Mouse (Mus musculus) CH12.LX (cell line): ENCODE results near the gene Vps72. TPM values are rescaled to one million over a fixed set of nuclear protein-coding genes. Genes with fewer than 3 reads are reported as not detected.
A peak's percentile ranks its signal among the peaks of the same experiment; 100 is the strongest.

ENCODE experiments used
- DNase-seq: peaks from one replicate; pipeline ENCODE4 v3.0.0-alpha.2; 2013; ENCODE audit errors: extremely low read depth
- H3K27ac ChIP-seq: 2 replicates; pipeline ENCODE4 v1.5.1; 2012; ENCODE audit warnings: low read depth, mild to moderate bottlenecking, control low read depth, moderate library complexity; ENCODE audit not compliant: insufficient read depth
- H3K27me3 ChIP-seq: replicated peaks from 2 replicates; pipeline ENCODE3; 2012; ENCODE audit warnings: inconsistent platforms
- H3K36me3 ChIP-seq, 2 experiments: replicated peaks in 1 of 2; 2 replicates each; pipeline versions ENCODE3 to v1.6.1; 2012; ENCODE audit warnings: inconsistent platforms in 1 of 2, low read length in 1 of 2, mild to moderate bottlenecking in 1 of 2, mixed read lengths in 1 of 2, moderate library complexity in 1 of 2; ENCODE audit not compliant: control insufficient read depth in 1 of 2, insufficient read depth in 1 of 2
- H3K4me1 ChIP-seq, 2 experiments: 2 replicates each; pipeline ENCODE4 v1.6.1; 2012; ENCODE audit warnings: inconsistent platforms in 1 of 2, moderate library complexity in 1 of 2; ENCODE audit not compliant: insufficient read depth in 2 of 2, control insufficient read depth in 1 of 2
- H3K4me2 ChIP-seq: 2 replicates; pipeline ENCODE4 v1.6.1; 2012; ENCODE audit warnings: low read depth, mild to moderate bottlenecking, control low read depth; ENCODE audit not compliant: poor library complexity, insufficient read depth, severe bottlenecking
- H3K4me3 ChIP-seq, 3 experiments: fragments of 150-350 bp in 1 of 3; sonication (generic) in 1 of 3; replicated peaks in 1 of 3; 2 replicates each; pipeline versions ENCODE3 to v1.5.1; 2011 to 2012; ENCODE audit warnings: low read depth in 2 of 3, low read length in 2 of 3, mild to moderate bottlenecking in 2 of 3, moderate library complexity in 2 of 3, control low read depth in 1 of 3, improper control_type of control experiment in 1 of 3, inconsistent platforms in 1 of 3, mixed read lengths in 1 of 3; ENCODE audit not compliant: poor library complexity in 1 of 3
- H3K79me2 ChIP-seq: replicated peaks from 2 replicates; pipeline ENCODE4 v1.6.1; 2012; ENCODE audit warnings: mild to moderate bottlenecking, moderate library complexity; ENCODE audit not compliant: control insufficient read depth, poor library complexity, insufficient read depth, severe bottlenecking; ENCODE audit errors: extremely low read depth
- H3K9ac ChIP-seq: 2 replicates; pipeline ENCODE4 v1.6.1; 2012; ENCODE audit warnings: low read depth, mild to moderate bottlenecking, control low read depth, moderate library complexity; ENCODE audit not compliant: insufficient read depth
- H3K9me3 ChIP-seq: replicated peaks from 2 replicates; pipeline ENCODE3; 2012; ENCODE audit warnings: low read length, inconsistent platforms, mixed read lengths
- CHD1 ChIP-seq: IDR thresholded peaks from 2 replicates; pipeline ENCODE4 v1.6.1; 2012; ENCODE audit warnings: low read depth, low read length, improper control_type of control experiment, inconsistent platforms
- CTCF ChIP-seq, 2 experiments: IDR thresholded peaks in 1 of 2; conservative IDR thresholded peaks in 1 of 2; 2 replicates each; pipeline ENCODE4 v1.5.1; 2011 to 2012; ENCODE audit warnings: low read depth in 2 of 2, low read length in 2 of 2, improper control_type of control experiment in 1 of 2, inconsistent platforms in 1 of 2, mild to moderate bottlenecking in 1 of 2, moderate library complexity in 1 of 2
- EP300 ChIP-seq: IDR thresholded peaks from 2 replicates; pipeline ENCODE4 v1.6.1; 2011; ENCODE audit warnings: low read length, improper control_type of control experiment
- ETS1 ChIP-seq: conservative IDR thresholded peaks from 2 replicates; pipeline ENCODE4 v1.6.1; 2012; ENCODE audit warnings: low read depth, mild to moderate bottlenecking, inconsistent platforms, low read length, improper control_type of control experiment, moderate library complexity
- GABPA ChIP-seq: IDR thresholded peaks from 2 replicates; pipeline ENCODE4 v1.6.1; 2012; ENCODE audit warnings: low read depth, low read length, improper control_type of control experiment, inconsistent platforms; ENCODE audit not compliant: insufficient replicate concordance
- JUN ChIP-seq: IDR thresholded peaks from 2 replicates; pipeline ENCODE4 v1.6.1; 2011; ENCODE audit warnings: low read depth, mild to moderate bottlenecking, low read length, improper control_type of control experiment, moderate library complexity; ENCODE audit not compliant: insufficient read depth
- MAZ ChIP-seq: IDR thresholded peaks from 2 replicates; pipeline ENCODE4 v1.6.1; 2012; ENCODE audit warnings: low read depth, mild to moderate bottlenecking, inconsistent platforms, low read length, improper control_type of control experiment, moderate library complexity
- MEF2A ChIP-seq: IDR thresholded peaks from 2 replicates; pipeline ENCODE4 v1.6.1; 2014; ENCODE audit warnings: low read depth, mild to moderate bottlenecking, inconsistent platforms, low read length, improper control_type of control experiment, borderline replicate concordance
- NELFE ChIP-seq: IDR thresholded peaks from 2 replicates; pipeline ENCODE4 v1.6.1; 2011; ENCODE audit warnings: low read depth, low read length, improper control_type of control experiment
- NRF1 ChIP-seq: IDR thresholded peaks from 2 replicates; pipeline ENCODE4 v1.6.1; 2014; ENCODE audit warnings: low read depth, mild to moderate bottlenecking, inconsistent platforms, low read length, improper control_type of control experiment, moderate library complexity
- POLR2AphosphoS2 ChIP-seq: IDR thresholded peaks from 2 replicates; pipeline ENCODE4 v1.6.1; 2011; ENCODE audit warnings: low read depth, low read length, improper control_type of control experiment
- RAD21 ChIP-seq: IDR thresholded peaks from 2 replicates; pipeline ENCODE4 v1.6.1; 2011; ENCODE audit warnings: low read depth, mild to moderate bottlenecking, low read length, improper control_type of control experiment, moderate library complexity
- RCOR1 ChIP-seq: conservative IDR thresholded peaks from 2 replicates; pipeline ENCODE4 v1.6.1; 2012; ENCODE audit warnings: low read depth, mild to moderate bottlenecking, inconsistent platforms, low read length, improper control_type of control experiment
- SIN3A ChIP-seq: IDR thresholded peaks from 2 replicates; pipeline ENCODE4 v1.6.1; 2012; ENCODE audit warnings: low read length, improper control_type of control experiment, inconsistent platforms
- SMC3 ChIP-seq: IDR thresholded peaks from 2 replicates; pipeline ENCODE4 v1.6.1; 2011; ENCODE audit warnings: low read depth, low read length, improper control_type of control experiment
- TBP ChIP-seq: conservative IDR thresholded peaks from 2 replicates; pipeline ENCODE4 v1.6.1; 2011; ENCODE audit warnings: low read depth, low read length, improper control_type of control experiment
- TCF12 ChIP-seq: IDR thresholded peaks from 2 replicates; pipeline ENCODE4 v1.6.1; 2014; ENCODE audit warnings: low read depth, mild to moderate bottlenecking, inconsistent platforms, low read length, improper control_type of control experiment
- UBTF ChIP-seq: IDR thresholded peaks from 2 replicates; pipeline ENCODE4 v1.6.1; 2012; ENCODE audit warnings: low read depth, mild to moderate bottlenecking, inconsistent platforms, low read length, improper control_type of control experiment, moderate library complexity
- ZKSCAN1 ChIP-seq: IDR thresholded peaks from 2 replicates; pipeline ENCODE4 v1.6.1; 2012; ENCODE audit warnings: low read depth, inconsistent platforms, low read length, improper control_type of control experiment, borderline replicate concordance
- dilution Hi-C: fragments of 300-500 bp; cut with MboI; formaldehyde crosslinking; loops from 2 replicates; pipeline ENCODE4 v1.14.3; 2020; ENCODE audit warnings: low sequenced_read_pairs; ENCODE audit not compliant: extremely low pct_unique_long_range_greater_than_20kb, extremely low pct_ligation_motif_present
- in situ Hi-C: fragments of 300-500 bp; cut with MboI; formaldehyde crosslinking; loops from 3 replicates; pipeline ENCODE4 v1.14.3; 2019; ENCODE audit warnings: low sequenced_read_pairs, low pct_ligation_motif_present, low pct_unique_long_range_greater_than_20kb, mixed read lengths
- polyA plus RNA-seq: library from polyadenylated mRNA; unstranded; fragments of >175 nt; gene quantifications from 2 replicates; pipeline ENCODE4 v1.2.1, GENCODE M21; 2012; ENCODE audit warnings: low read depth; ENCODE audit not compliant: insufficient read length
- total RNA-seq, 2 experiments: library from RNA; depleted of rRNA; stranded (reverse); fragments of 300-350 nt in 1 of 2; fragments of >200 nt in 1 of 2; gene quantifications; 2 replicates each; pipeline ENCODE4 v1.2.3; 2012 to 2014

Gene Vps72
- total and polyA plus RNA-seq, 3 experiments, result 33.5 to 54.4 (median 34.1) TPM

DNA sequence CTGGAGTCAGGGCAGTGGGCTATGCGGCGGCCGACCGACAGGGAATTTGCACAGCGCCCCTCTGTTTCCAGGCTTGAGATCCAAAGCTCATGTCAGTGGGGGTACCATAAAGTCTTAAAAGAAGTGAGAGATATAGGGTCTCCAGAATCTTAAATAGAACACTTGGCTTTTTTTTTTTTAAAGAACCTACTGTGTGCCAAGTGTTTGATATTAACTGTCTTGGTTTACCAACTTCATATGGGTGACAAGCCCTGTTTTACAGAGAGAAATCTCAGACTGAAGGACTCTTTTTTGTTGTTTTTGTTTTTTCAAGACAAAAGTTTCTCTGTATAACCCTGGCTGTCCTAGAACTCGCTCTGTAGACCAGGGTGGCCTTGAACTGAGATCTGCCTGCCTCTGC is 30.0 kb downstream of the Vps72 start:
- peak overlapping the region; percentile 72; the same call in 1 of the 2 replicates for H3K9ac ChIP-seq
- peak overlapping the region; percentile 69 for H3K4me2 ChIP-seq
- H3K79me2 ChIP-seq, result peaks cover 12% of the 10 kb centered on the region
- TF ChIP-seq CHD1 (no peak), SIN3A (no peak), TBP (no peak), SMC3 (no peak), MEF2A (no peak), NELFE (no peak), CTCF (conservative IDR thresholded peaks at IDR 0.05 in 1 of 2, IDR thresholded peaks at IDR 0.05 in 1 of 2; ENCODE audit: low read depth in 2 of 2, low read length in 2 of 2) (no peak), POLR2AphosphoS2 (no peak), ZKSCAN1 (peak; percentile 66)
- peak overlapping the region; percentile 81 for H3K27ac ChIP-seq
- no peak for DNase-seq
- no peaks in the 10 kb centered on the region for H3K9me3 ChIP-seq
- peaks cover 15 to 41% of the 10 kb centered on the region in 2 experiments for H3K4me1 ChIP-seq
- H3K27me3 ChIP-seq, result no peaks in the 10 kb centered on the region
- dilution Hi-C loops, result no loop called here
- peaks cover 19 to 22% of the 10 kb centered on the region in 2 experiments for H3K36me3 ChIP-seq
- H3K4me3 ChIP-seq, result peak overlapping the region; percentile 51 to 65 (median 61)
- in situ Hi-C loops, result loop anchor here (10.0 kb wide), 1 partner anchor 74 kb away; the partner anchor contains the start of gene Gabpb2

DNA sequence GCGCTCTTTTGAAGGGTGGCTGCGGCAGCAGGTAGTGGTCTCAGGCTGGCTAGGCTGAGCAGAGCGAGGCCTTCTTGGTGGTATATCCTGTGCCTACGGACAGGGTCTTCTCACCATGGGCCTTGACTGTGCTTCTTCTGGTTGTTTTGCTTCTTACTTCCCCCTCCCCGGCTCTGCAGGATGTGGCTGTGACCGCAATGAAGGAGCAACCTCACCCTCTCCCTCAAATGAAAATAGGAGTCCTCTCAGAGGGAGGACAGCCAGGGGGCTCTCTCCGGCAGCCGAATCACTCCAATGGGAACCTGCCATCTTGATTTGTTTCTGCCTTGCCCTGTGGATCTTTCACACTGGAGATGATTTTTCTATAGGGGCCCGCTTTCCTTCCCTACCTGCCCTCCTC is 30.7 kb downstream of the Vps72 start:
- peak overlapping the region; percentile 72 for H3K9ac ChIP-seq
- peak overlapping the region; percentile 81 for H3K27ac ChIP-seq
- peaks cover 5% of the 10 kb centered on the region for H3K79me2 ChIP-seq
- in situ Hi-C loops (loop anchor here (10.0 kb wide), 1 partner anchor 73 kb away; the partner anchor contains the start of gene Gabpb2), dilution Hi-C loops (no loop called here)
- peak overlapping the region; percentile 51 to 65 (median 61) for H3K4me3 ChIP-seq
- no peaks in the 10 kb centered on the region for H3K27me3 ChIP-seq
- peak overlapping the region; percentile 69 for H3K4me2 ChIP-seq
- 0 out of 2 replicates have a peak, but pooled peaks have one; percentile 20 for TF ChIP-seq TCF12
- TF ChIP-seq UBTF, result peak; percentile 71
- no peak for TF ChIP-seq EP300
- TF ChIP-seq NELFE, result no peak; the same call in 1 of the 2 replicates
- peak; percentile 85 for TF ChIP-seq TBP
- TF ChIP-seq MAZ, result 0 out of 2 replicates have a peak, but pooled peaks have one; percentile 30
- no peak for TF ChIP-seq RCOR1
- peak; percentile 31; the same call in 1 of the 2 replicates for TF ChIP-seq MEF2A
- 0 out of 2 replicates have a peak, but pooled peaks have one; percentile 14 for TF ChIP-seq NRF1
- TF ChIP-seq JUN, result no peak
- no peak for TF ChIP-seq RAD21
- TF ChIP-seq ETS1, result no peak
- TF ChIP-seq GABPA, result no peak
- no peak for TF ChIP-seq SMC3
- TF ChIP-seq SIN3A, result peak; percentile 40
- peak; percentile 65 for DNase-seq
- no peaks in the 10 kb centered on the region for H3K9me3 ChIP-seq
- peaks cover 19 to 22% of the 10 kb centered on the region in 2 experiments for H3K36me3 ChIP-seq
- H3K4me1 ChIP-seq, result peaks cover 15 to 35% of the 10 kb centered on the region in 2 experiments
